ENCODE assay signal across 22 mouse cellular contexts in the genomic region with DNA sequence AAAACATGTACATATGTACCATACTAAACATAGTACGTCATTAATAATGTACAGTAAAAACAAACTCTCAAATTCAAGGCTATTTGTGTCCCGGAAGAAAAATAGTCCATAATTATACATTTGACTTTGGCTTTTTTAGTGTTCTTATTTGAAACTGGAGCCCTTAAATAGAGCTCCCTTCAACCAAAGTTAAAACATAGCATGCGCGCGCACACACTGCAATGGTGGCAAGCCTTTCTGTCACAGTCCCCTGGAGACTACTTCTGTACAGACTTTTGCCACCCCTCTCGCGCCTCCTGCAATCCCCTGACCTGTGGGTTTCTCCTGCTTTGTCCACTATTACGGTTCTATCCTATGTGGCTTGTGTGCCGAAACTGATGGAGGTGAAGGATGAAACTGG. TPM values are rescaled to one million over a fixed set of nuclear protein-coding genes. Genes with fewer than 3 reads are reported as not detected.
"Had no signal": no experiment of that assay in that cellular context is flagged by ENCODE, and none has a peak within 500 bp of the region (broad histone marks: within the 10 kb centered on the region; RNA-seq: fewer than 3 reads in every experiment).

No protein-coding gene starts in this region.

- H3K4me3 ChIP-seq: midbrain, embryonic 10.5 days; midbrain, embryonic 12.5 days; myocyte; neural tube, embryonic 13.5 days; neural tube, embryonic 15.5 days; stomach, embryonic 15.5 days had no signal

- H3K4me1 ChIP-seq: midbrain, embryonic 10.5 days; midbrain, embryonic 12.5 days; neural tube, embryonic 13.5 days; neural tube, embryonic 15.5 days; stomach, embryonic 15.5 days had no signal

- ATAC-seq: midbrain, embryonic 16.5 days had no signal

- H3K27ac ChIP-seq: midbrain, embryonic 10.5 days; midbrain, embryonic 12.5 days; neural tube, embryonic 13.5 days; neural tube, embryonic 15.5 days; stomach, embryonic 15.5 days; stomach, postnatal 0 days had no signal

- H3K9ac ChIP-seq: lung, embryonic 14.5 days; midbrain, embryonic 12.5 days; neural tube, embryonic 13.5 days; neural tube, embryonic 15.5 days; stomach, embryonic 15.5 days had no signal

- DNase-seq: lung, adult 18-20 months; lung, embryonic 14.5 days; lung, postnatal 10 days; lung, postnatal 4 days; midbrain, embryonic 14.5 days; right cerebral cortex, postnatal 14 days; thymus, adult 2 months; thymus, postnatal 25 days; thymus, postnatal 4 days had no signal

- H3K27me3 ChIP-seq: neural tube, embryonic 13.5 days; neural tube, embryonic 15.5 days; stomach, embryonic 15.5 days had no signal

- H3K9me3 ChIP-seq: midbrain, embryonic 12.5 days; neural tube, embryonic 13.5 days; neural tube, embryonic 15.5 days; stomach, embryonic 15.5 days had no signal

- H3K36me3 ChIP-seq: midbrain, embryonic 10.5 days; midbrain, embryonic 12.5 days; neural tube, embryonic 13.5 days; neural tube, embryonic 15.5 days; stomach, embryonic 15.5 days had no signal

RNA-seq across cellular contexts. Expression of gene Trap1a, which starts 0.9 kb away (rescaled TPM):
- total RNA-seq: megakaryocyte, adult 5-6 weeks; megakaryocyte-erythroid progenitor cell, adult 5-6 weeks had no signal
- polyA plus RNA-seq: liver, embryonic 16.5 days; lung, embryonic 14.5 days; lung, embryonic 16.5 days; midbrain, embryonic 10.5 days; midbrain, embryonic 12.5 days; midbrain, embryonic 14.5 days; midbrain, embryonic 16.5 days; myocyte; neural tube, embryonic 13.5 days; neural tube, embryonic 15.5 days; spleen, adult 2 months; stomach, postnatal 0 days; thymus, adult 2 months had no signal
